Mouse (Mus musculus): ENCODE results near the gene Inhbb. TPM values are rescaled to one million over a fixed set of nuclear protein-coding genes. Genes with fewer than 3 reads are reported as not detected.

Inhbb gene
- polyA plus RNA-seq, 1 experiment from 2014 or later: 0.65 TPM

DNA sequence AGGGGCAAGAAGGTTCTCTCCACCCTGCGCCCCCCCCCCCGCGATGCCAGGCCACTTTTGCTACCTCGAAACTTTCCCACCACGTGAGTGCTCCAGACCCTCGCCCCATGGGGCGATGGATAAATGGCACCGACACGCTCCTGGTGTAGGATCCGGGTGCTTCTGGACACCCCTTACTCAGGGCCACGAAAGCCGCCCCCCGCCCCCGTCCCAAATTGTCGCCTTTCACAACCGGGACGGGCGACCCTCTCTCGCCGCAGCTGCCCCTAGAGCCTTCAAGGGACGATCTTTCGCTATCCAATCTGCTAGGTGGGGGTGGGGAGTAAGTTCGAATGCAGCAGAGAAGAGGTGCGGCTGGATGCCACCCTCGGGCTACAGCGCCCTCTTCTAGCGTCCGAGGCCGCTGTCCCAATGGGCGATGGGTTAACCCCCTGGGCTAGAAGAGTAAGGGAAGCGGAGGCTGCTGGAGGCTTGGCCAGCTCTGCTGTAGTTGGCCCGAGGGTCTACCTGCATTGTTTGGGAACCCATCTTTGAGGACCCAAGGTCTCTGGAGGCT, 490 bp upstream of the Inhbb start:
- no peak for ATAC-seq (ENCODE audit: low FRiP score, low TSS enrichment)
- H3K4me1 ChIP-seq (replicated peaks; ENCODE audit: control insufficient read depth, insufficient read depth): peaks cover 5% of the 10 kb centered on the region
- peak overlapping the region; percentile 64 for H3K4me3 ChIP-seq (ENCODE audit: low read depth, low read length)
- H3K9me3 ChIP-seq (ENCODE audit: control insufficient read depth, low read length): no peaks in the 10 kb centered on the region
- peak overlapping the region; percentile 100 for H3K4me2 ChIP-seq (replicated peaks; ENCODE audit: low read depth)
- no peak overlapping the region for H3K27ac ChIP-seq (replicated peaks)
- WGBS: under 1% methylated on average over 31 of the region's 32 CpGs
- no peak overlapping the region for H3K9ac ChIP-seq (ENCODE audit: low read length)
- peaks cover 8% of the 10 kb centered on the region; the same call in 1 of the 2 replicates for H3K27me3 ChIP-seq (ENCODE audit: control insufficient read depth, insufficient read depth, low read length)
- TF ChIP-seq CTCF (IDR thresholded peaks at IDR 0.05; ENCODE audit: low read depth) (peak; percentile 44), EP300 (optimal IDR thresholded peaks at IDR 0.05) (no peak)
- H3K36me3 ChIP-seq (ENCODE audit: control insufficient read depth, insufficient read depth, low read length): no peaks in the 10 kb centered on the region
- DNase-seq (ENCODE audit: low spot score): peak; percentile 33

DNA sequence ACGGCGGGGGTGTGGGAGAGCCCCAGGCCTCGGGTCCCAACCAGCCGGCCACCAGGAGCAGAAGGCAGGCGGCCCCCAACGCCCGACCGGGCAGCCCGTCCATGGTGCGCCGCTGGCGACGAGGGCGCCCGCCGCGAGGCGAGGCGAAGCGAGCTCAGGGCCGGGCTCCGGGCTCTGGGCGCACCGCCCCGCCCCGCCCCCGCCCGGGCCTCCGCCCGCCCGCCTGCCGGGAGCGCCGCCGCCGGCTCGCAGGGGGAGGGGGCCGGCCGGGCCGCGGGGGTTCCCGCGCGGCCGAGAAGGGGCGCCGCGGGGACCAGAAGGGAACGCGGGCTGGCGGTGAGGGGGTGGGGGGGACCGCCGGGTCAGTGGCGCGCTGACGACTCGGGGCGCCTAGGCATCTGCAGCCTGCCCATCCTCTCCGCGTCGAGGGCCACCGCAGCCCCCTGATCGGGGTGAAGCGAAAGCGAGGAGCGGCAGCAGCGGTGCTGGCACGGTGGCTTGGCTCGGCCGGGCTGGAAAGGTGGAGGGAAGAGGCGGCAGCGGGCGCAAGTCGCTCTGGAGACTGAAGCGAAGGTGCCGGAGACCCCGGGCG, 968 bp downstream of the Inhbb start:
- ATAC-seq (ENCODE audit: low FRiP score, low TSS enrichment): peak; percentile 67
- DNase-seq (ENCODE audit: low spot score): peak; percentile 65
- peak overlapping the region; percentile 50 for H3K9ac ChIP-seq (ENCODE audit: low read length)
- TF ChIP-seq CTCF (IDR thresholded peaks at IDR 0.05; ENCODE audit: low read depth): no peak
- TF ChIP-seq EP300 (optimal IDR thresholded peaks at IDR 0.05): no peak
- no peaks in the 10 kb centered on the region for H3K36me3 ChIP-seq (ENCODE audit: control insufficient read depth, insufficient read depth, low read length)
- peaks cover 5% of the 10 kb centered on the region for H3K4me1 ChIP-seq (replicated peaks; ENCODE audit: control insufficient read depth, insufficient read depth)
- peak overlapping the region; percentile 100 for H3K4me2 ChIP-seq (replicated peaks; ENCODE audit: low read depth)
- H3K27me3 ChIP-seq (ENCODE audit: control insufficient read depth, insufficient read depth, low read length): peaks cover 8% of the 10 kb centered on the region; the same call in 1 of the 2 replicates
- H3K4me3 ChIP-seq (ENCODE audit: low read depth, low read length): peak overlapping the region; percentile 64
- WGBS: under 1% methylated on average over 33 of the region's 78 CpGs
- H3K9me3 ChIP-seq (ENCODE audit: control insufficient read depth, low read length): no peaks in the 10 kb centered on the region
- no peak overlapping the region for H3K27ac ChIP-seq (replicated peaks)

GRCm38 (mm10) chr1:119420189-119420983, 1.7 kb downstream of the Inhbb start:
- no peak overlapping the region for H3K9ac ChIP-seq (ENCODE audit: low read length)
- DNase-seq (ENCODE audit: low spot score) (no peak), ATAC-seq (ENCODE audit: low FRiP score, low TSS enrichment) (no peak; the same call in 1 of the 2 replicates)
- WGBS: 2% methylated on average over 69 of the region's 76 CpGs
- H3K4me2 ChIP-seq (replicated peaks; ENCODE audit: low read depth): peak overlapping the region; percentile 100
- peak overlapping the region; percentile 64 for H3K4me3 ChIP-seq (ENCODE audit: low read depth, low read length)
- TF ChIP-seq CTCF (IDR thresholded peaks at IDR 0.05; ENCODE audit: low read depth) (no peak), EP300 (optimal IDR thresholded peaks at IDR 0.05) (no peak)
- no peaks in the 10 kb centered on the region for H3K36me3 ChIP-seq (ENCODE audit: control insufficient read depth, insufficient read depth, low read length)
- H3K27me3 ChIP-seq (ENCODE audit: control insufficient read depth, insufficient read depth, low read length): peaks cover 8% of the 10 kb centered on the region; the same call in 1 of the 2 replicates
- no peaks in the 10 kb centered on the region for H3K9me3 ChIP-seq (ENCODE audit: control insufficient read depth, low read length)
- no peak overlapping the region for H3K27ac ChIP-seq (replicated peaks)
- peaks cover 5% of the 10 kb centered on the region for H3K4me1 ChIP-seq (replicated peaks; ENCODE audit: control insufficient read depth, insufficient read depth)

GRCm38 (mm10) chr1:119419151-119420105, 2.6 kb downstream of the Inhbb start:
- no peak for DNase-seq (ENCODE audit: low spot score)
- no peak overlapping the region; the same call in 1 of the 2 replicates for H3K4me2 ChIP-seq (replicated peaks; ENCODE audit: low read depth)
- H3K4me3 ChIP-seq (ENCODE audit: low read depth, low read length): 0 out of 2 replicates have a peak overlapping the region, but pooled peaks have one; percentile 8

GRCm38 (mm10) chr1:119417991-119418390, 4.1 kb downstream of the Inhbb start:
- Histone ChIP-seq H3K4me1 (replicated peaks; ENCODE audit: control insufficient read depth, insufficient read depth) (peaks cover 5% of the 10 kb centered on the region), H3K9ac (ENCODE audit: low read length) (no peak overlapping the region), H3K4me3 (ENCODE audit: low read depth, low read length) (no peak overlapping the region), H3K4me2 (replicated peaks; ENCODE audit: low read depth) (no peak overlapping the region), H3K27me3 (ENCODE audit: control insufficient read depth, insufficient read depth, low read length) (peaks cover 8% of the 10 kb centered on the region; the same call in 1 of the 2 replicates), H3K36me3 (ENCODE audit: control insufficient read depth, insufficient read depth, low read length) (no peaks in the 10 kb centered on the region), H3K9me3 (ENCODE audit: control insufficient read depth, low read length) (no peaks in the 10 kb centered on the region), H3K27ac (replicated peaks) (no peak overlapping the region)
- 73% methylated on average over 8 of the region's 8 CpGs for WGBS
- no peak for ATAC-seq (ENCODE audit: low FRiP score, low TSS enrichment)
- no peak for DNase-seq (ENCODE audit: low spot score)
- TF ChIP-seq EP300 (optimal IDR thresholded peaks at IDR 0.05) (no peak), CTCF (IDR thresholded peaks at IDR 0.05; ENCODE audit: low read depth) (no peak)

More at GRCm38 (mm10) chr1:119419151-119420105, 2.6 kb downstream of the Inhbb start:
- WGBS: 8% methylated on average over 29 of the region's 29 CpGs
- H3K27me3 ChIP-seq (ENCODE audit: control insufficient read depth, insufficient read depth, low read length): peaks cover 8% of the 10 kb centered on the region; the same call in 1 of the 2 replicates
- H3K36me3 ChIP-seq (ENCODE audit: control insufficient read depth, insufficient read depth, low read length): no peaks in the 10 kb centered on the region
- H3K9ac ChIP-seq (ENCODE audit: low read length): no peak overlapping the region
- peaks cover 5% of the 10 kb centered on the region for H3K4me1 ChIP-seq (replicated peaks; ENCODE audit: control insufficient read depth, insufficient read depth)
- H3K9me3 ChIP-seq (ENCODE audit: control insufficient read depth, low read length): no peaks in the 10 kb centered on the region
- TF ChIP-seq EP300 (optimal IDR thresholded peaks at IDR 0.05): no peak
- TF ChIP-seq CTCF (IDR thresholded peaks at IDR 0.05; ENCODE audit: low read depth): no peak
- no peak for ATAC-seq (ENCODE audit: low FRiP score, low TSS enrichment)
- no peak overlapping the region for H3K27ac ChIP-seq (replicated peaks)
